Mouse (Mus musculus) stomach, embryonic 14.5 days (tissue): Measurements from ENCODE around the gene Rab14. TPM values are rescaled to one million over a fixed set of nuclear protein-coding genes. Genes with fewer than 3 reads are reported as not detected.

Experiments
- ATAC-seq: fragments of 200-750 bp; cut with Nextera tagmentation; 2 replicates; pipeline ENCODE4 v1.8.0; 2017; ENCODE audit warnings: low read depth, moderate TSS enrichment; ENCODE audit not compliant: insufficient number of reproducible peaks, insufficient read depth, low FRiP score
- H3K27ac ChIP-seq: fragments of 300-500 bp; sonication (generic); 2 replicates; pipeline ENCODE4 v1.5.1; 2014; ENCODE audit warnings: mild to moderate bottlenecking, low read length, moderate library complexity, mixed read lengths
- H3K27me3 ChIP-seq: fragments of 300-500 bp; sonication (generic); 2 replicates; pipeline ENCODE4 v1.6.1; 2014; ENCODE audit warnings: low read length, control low read depth, mixed read lengths; ENCODE audit not compliant: control insufficient read depth, insufficient read depth
- H3K36me3 ChIP-seq: fragments of 300-500 bp; sonication (generic); 2 replicates; pipeline ENCODE4 v1.6.1; 2014; ENCODE audit warnings: mild to moderate bottlenecking, control low read depth, low read length, moderate library complexity, mixed read lengths; ENCODE audit not compliant: control insufficient read depth, insufficient read depth
- H3K4me1 ChIP-seq: fragments of 300-500 bp; sonication (generic); 2 replicates; pipeline ENCODE4 v1.6.1; 2014; ENCODE audit warnings: low read length, control low read depth, mixed read lengths; ENCODE audit not compliant: control insufficient read depth, insufficient read depth
- H3K4me2 ChIP-seq: fragments of 300-500 bp; sonication (generic); replicated peaks from 2 replicates; pipeline ENCODE4 v1.6.1; 2014; ENCODE audit warnings: low read depth, low read length, control low read depth
- H3K4me3 ChIP-seq: fragments of 300-500 bp; sonication (generic); 2 replicates; pipeline ENCODE4 v1.5.1; 2014; ENCODE audit warnings: low read depth, low read length, control low read depth
- H3K9ac ChIP-seq: fragments of 300-500 bp; sonication (generic); replicated peaks from 2 replicates; pipeline ENCODE4 v1.6.1; 2014; ENCODE audit warnings: low read depth, mild to moderate bottlenecking, control low read depth, low read length, moderate library complexity, mixed read lengths
- H3K9me3 ChIP-seq: fragments of 300-500 bp; sonication (generic); 2 replicates; pipeline ENCODE4 v1.6.1; 2016; ENCODE audit warnings: low read depth, low read length, control low read depth; ENCODE audit not compliant: control insufficient read depth
- WGBS: fragments of 180-500 bp; shearing (Covaris S2); extraction: QIAGEN DNeasy Blood & Tissue Kit; methylation state at CpG from one replicate; pipeline ENCODE4 v1.1.7; 2014; 5-methylcytosine and 5-hydroxymethylcytosine counted together
- polyA plus RNA-seq: library from polyadenylated mRNA; unstranded; fragments of >200 nt; fragmentation: Nextera tagmentation; extraction: Ambion mirVana; gene quantifications from 2 replicates; pipeline ENCODE4 v1.2.1, GENCODE M21; 2014

The Rab14 gene
- polyA plus RNA-seq, 1 experiment from 2014 or later = 322 TPM

GRCm38 (mm10) chr2:35228145-35228544 is 27.2 kb upstream of the Rab14 start:
- ATAC-seq = no peak
- H3K36me3 ChIP-seq = no peaks in the 10 kb centered on the region
- no peak overlapping the region for H3K9ac ChIP-seq
- H3K4me3 ChIP-seq = no peak overlapping the region
- H3K4me2 ChIP-seq = no peak overlapping the region
- no peaks in the 10 kb centered on the region for H3K9me3 ChIP-seq
- peaks cover 5% of the 10 kb centered on the region; the same call in 1 of the 2 replicates for H3K4me1 ChIP-seq
- no peak overlapping the region for H3K27ac ChIP-seq
- 61% methylated on average over 4 of the region's 4 CpGs for WGBS
- H3K27me3 ChIP-seq = no peaks in the 10 kb centered on the region

- Histone ChIP-seq H3K27me3 (no peaks in the 10 kb centered on the region), H3K27ac (no peak overlapping the region), H3K4me2 (no peak overlapping the region), H3K4me3 (no peak overlapping the region), H3K36me3 (no peaks in the 10 kb centered on the region), H3K9me3 (no peaks in the 10 kb centered on the region), H3K4me1 (no peaks in the 10 kb centered on the region), H3K9ac (no peak overlapping the region)
- WGBS = 90% methylated on average over 15 of the region's 15 CpGs
- ATAC-seq = no peak
Measured at GRCm38 (mm10) chr2:35224285-35224684, 23.4 kb upstream of the Rab14 start.

GRCm38 (mm10) chr2:35222822-35223391 is 22.0 kb upstream of the Rab14 start:
- H3K9me3 ChIP-seq = no peaks in the 10 kb centered on the region
- no peaks in the 10 kb centered on the region for H3K27me3 ChIP-seq
- H3K4me2 ChIP-seq = no peak overlapping the region
- no peak overlapping the region for H3K27ac ChIP-seq
- no peaks in the 10 kb centered on the region for H3K4me1 ChIP-seq
- 73% methylated on average over 6 of the region's 6 CpGs for WGBS
- no peak for ATAC-seq
- no peaks in the 10 kb centered on the region for H3K36me3 ChIP-seq
- H3K9ac ChIP-seq = no peak overlapping the region
- H3K4me3 ChIP-seq = no peak overlapping the region

GRCm38 (mm10) chr2:35218736-35219135 is 17.8 kb upstream of the Rab14 start:
- H3K4me3 ChIP-seq = no peak overlapping the region
- 91% methylated on average over 3 of the region's 3 CpGs for WGBS
- H3K9me3 ChIP-seq = no peaks in the 10 kb centered on the region
- no peak overlapping the region for H3K9ac ChIP-seq
- H3K27ac ChIP-seq = no peak overlapping the region
- H3K4me1 ChIP-seq = no peaks in the 10 kb centered on the region; the same call in 1 of the 2 replicates
- ATAC-seq = no peak
- H3K4me2 ChIP-seq = no peak overlapping the region
- H3K27me3 ChIP-seq = no peaks in the 10 kb centered on the region
- no peaks in the 10 kb centered on the region for H3K36me3 ChIP-seq

GRCm38 (mm10) chr2:35216701-35217100 is 15.8 kb upstream of the Rab14 start:
- H3K4me2 ChIP-seq = no peak overlapping the region
- H3K9ac ChIP-seq = no peak overlapping the region
- no peak overlapping the region for H3K27ac ChIP-seq
- no peaks in the 10 kb centered on the region; the same call in 1 of the 2 replicates for H3K4me1 ChIP-seq
- WGBS = 78% methylated on average over 2 of the region's 2 CpGs
- H3K27me3 ChIP-seq = no peaks in the 10 kb centered on the region
- no peak for ATAC-seq
- no peaks in the 10 kb centered on the region for H3K36me3 ChIP-seq
- no peak overlapping the region for H3K4me3 ChIP-seq
- no peaks in the 10 kb centered on the region for H3K9me3 ChIP-seq

GRCm38 (mm10) chr2:35215363-35215762 is 14.4 kb upstream of the Rab14 start:
- WGBS = 73% methylated on average over 14 of the region's 14 CpGs
- Histone ChIP-seq H3K27me3 (no peaks in the 10 kb centered on the region), H3K4me2 (no peak overlapping the region), H3K9me3 (no peaks in the 10 kb centered on the region), H3K36me3 (no peaks in the 10 kb centered on the region), H3K4me3 (no peak overlapping the region), H3K4me1 (no peaks in the 10 kb centered on the region; the same call in 1 of the 2 replicates), H3K27ac (no peak overlapping the region), H3K9ac (no peak overlapping the region)
- no peak for ATAC-seq

GRCm38 (mm10) chr2:35214881-35215358 is 14.0 kb upstream of the Rab14 start:
- Histone ChIP-seq H3K4me2 (no peak overlapping the region; the same call in 1 of the 2 replicates), H3K36me3 (no peaks in the 10 kb centered on the region), H3K9ac (no peak overlapping the region), H3K4me3 (no peak overlapping the region), H3K27ac (no peak overlapping the region), H3K4me1 (no peaks in the 10 kb centered on the region; the same call in 1 of the 2 replicates), H3K9me3 (no peaks in the 10 kb centered on the region), H3K27me3 (no peaks in the 10 kb centered on the region)
- ATAC-seq = peak; percentile 66
- 8% methylated on average over 12 of the region's 12 CpGs for WGBS

GRCm38 (mm10) chr2:35213345-35213910 is 12.5 kb upstream of the Rab14 start:
- Histone ChIP-seq H3K27me3 (no peaks in the 10 kb centered on the region), H3K27ac (no peak overlapping the region), H3K4me2 (no peak overlapping the region), H3K36me3 (no peaks in the 10 kb centered on the region), H3K4me1 (no peaks in the 10 kb centered on the region; the same call in 1 of the 2 replicates), H3K4me3 (no peak overlapping the region), H3K9me3 (no peaks in the 10 kb centered on the region), H3K9ac (no peak overlapping the region)
- 72% methylated on average over 12 of the region's 12 CpGs for WGBS
- ATAC-seq = no peak
